Mouse (Mus musculus) embryonic facial prominence, embryonic 11.5 days (tissue): Measurements from ENCODE around the gene Igsf6. TPM values are rescaled to one million over a fixed set of nuclear protein-coding genes. Genes with fewer than 3 reads are reported as not detected.

Source experiments
- ATAC-seq: fragments of 200-750 bp; cut with Nextera tagmentation; replicated peaks from 2 replicates; pipeline ENCODE4 v1.8.0; 2017; ENCODE audit warnings: low read depth; ENCODE audit not compliant: insufficient number of reproducible peaks, low FRiP score, low TSS enrichment
- DNase-seq: peaks from one replicate; pipeline ENCODE4 v3.0.0-alpha.2; 2015; ENCODE audit warnings: low spot score
- H3K27ac ChIP-seq: fragments of 300-500 bp; sonication (generic); replicated peaks from 2 replicates; pipeline ENCODE4 v1.5.1; 2014; ENCODE audit warnings: mild to moderate bottlenecking, low read depth, low read length, control low read depth
- H3K27me3 ChIP-seq: fragments of 300-500 bp; sonication (generic); 2 replicates; pipeline ENCODE4 v1.6.1; 2014; ENCODE audit warnings: mild to moderate bottlenecking, low read length, moderate library complexity, mixed read lengths; ENCODE audit not compliant: control insufficient read depth, insufficient read depth
- H3K36me3 ChIP-seq: fragments of 300-500 bp; sonication (generic); replicated peaks from 2 replicates; pipeline ENCODE4 v1.6.1; 2014; ENCODE audit warnings: low read depth, mild to moderate bottlenecking, low read length, moderate library complexity, mixed read lengths; ENCODE audit not compliant: control insufficient read depth, insufficient read depth
- H3K4me1 ChIP-seq: fragments of 300-500 bp; sonication (generic); 2 replicates; pipeline ENCODE4 v1.6.1; 2014; ENCODE audit warnings: low read length, mixed read lengths; ENCODE audit not compliant: control insufficient read depth, insufficient read depth
- H3K4me2 ChIP-seq: fragments of 300-500 bp; sonication (generic); 2 replicates; pipeline ENCODE4 v1.6.1; 2014; ENCODE audit warnings: low read depth, mild to moderate bottlenecking, control low read depth, low read length, moderate library complexity
- H3K4me3 ChIP-seq: fragments of 300-500 bp; sonication (generic); 2 replicates; pipeline ENCODE4 v1.5.1; 2014; ENCODE audit warnings: low read depth, low read length, control low read depth
- H3K9ac ChIP-seq: fragments of 300-500 bp; sonication (generic); replicated peaks from 2 replicates; pipeline ENCODE4 v1.6.1; 2014; ENCODE audit warnings: mild to moderate bottlenecking, control low read depth, low read length
- H3K9me3 ChIP-seq: fragments of 300-500 bp; sonication (generic); replicated peaks from 2 replicates; pipeline ENCODE4 v1.6.1; 2016; ENCODE audit warnings: mild to moderate bottlenecking, low read length, inconsistent platforms, mixed read lengths; ENCODE audit not compliant: control insufficient read depth
- WGBS: fragments of 180-500 bp; shearing (Covaris S2); extraction: QIAGEN DNeasy Blood & Tissue Kit; methylation state at CpG from one replicate; pipeline ENCODE4 v1.1.7; 2014; 5-methylcytosine and 5-hydroxymethylcytosine counted together
- polyA plus RNA-seq: library from polyadenylated mRNA; unstranded; fragments of >200 nt; fragmentation: Nextera tagmentation; extraction: Ambion mirVana; gene quantifications from 2 replicates; pipeline ENCODE4 v1.2.1, GENCODE M21; 2014

Igsf6 gene
- polyA plus RNA-seq, 1 experiment from 2014 or later, result 0.70 TPM

DNA sequence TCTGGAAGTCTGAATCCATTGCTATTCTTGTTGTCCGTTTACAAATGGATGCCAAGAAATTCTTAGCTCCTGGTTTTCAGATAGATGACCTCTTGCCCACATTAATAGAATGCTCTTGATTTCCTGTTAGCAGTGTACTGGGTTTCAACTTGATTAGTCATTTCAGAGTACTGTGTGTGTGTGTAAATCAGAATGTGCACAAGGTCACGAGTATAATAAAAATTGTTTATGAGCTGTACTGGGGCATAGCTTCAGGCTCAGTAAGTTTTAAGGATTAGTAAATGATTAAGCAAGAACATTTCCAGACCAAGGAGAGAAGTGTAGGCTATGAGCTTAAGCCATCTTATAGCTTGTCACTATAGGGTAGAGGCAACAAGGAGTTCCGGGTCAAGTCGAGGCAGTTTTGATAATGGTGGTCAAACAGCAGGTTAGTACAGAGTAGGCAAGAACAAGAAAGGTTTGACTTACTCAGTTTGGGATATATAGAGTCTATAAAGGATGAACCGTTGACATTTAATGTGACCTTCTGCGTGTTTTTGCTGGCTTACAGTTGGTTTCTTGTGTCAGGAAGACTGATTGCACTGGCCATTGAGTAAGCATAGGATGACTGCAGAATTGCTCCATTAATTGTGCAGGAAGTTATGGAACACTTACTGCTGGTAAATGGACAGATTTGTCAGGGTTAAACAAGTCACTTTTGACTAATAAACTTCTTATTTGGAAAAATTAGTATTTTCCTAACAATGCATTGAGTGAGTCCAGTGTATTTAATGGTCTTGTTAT is 28.5 kb downstream of the Igsf6 start:
- Histone ChIP-seq H3K9ac (no peak overlapping the region), H3K4me2 (no peak overlapping the region), H3K36me3 (no peaks in the 10 kb centered on the region), H3K4me1 (no peaks in the 10 kb centered on the region), H3K27me3 (no peaks in the 10 kb centered on the region), H3K27ac (no peak overlapping the region), H3K4me3 (no peak overlapping the region), H3K9me3 (no peaks in the 10 kb centered on the region)
- WGBS, result 94% methylated on average over 6 of the region's 6 CpGs
- DNase-seq (no peak), ATAC-seq (no peak)

DNA sequence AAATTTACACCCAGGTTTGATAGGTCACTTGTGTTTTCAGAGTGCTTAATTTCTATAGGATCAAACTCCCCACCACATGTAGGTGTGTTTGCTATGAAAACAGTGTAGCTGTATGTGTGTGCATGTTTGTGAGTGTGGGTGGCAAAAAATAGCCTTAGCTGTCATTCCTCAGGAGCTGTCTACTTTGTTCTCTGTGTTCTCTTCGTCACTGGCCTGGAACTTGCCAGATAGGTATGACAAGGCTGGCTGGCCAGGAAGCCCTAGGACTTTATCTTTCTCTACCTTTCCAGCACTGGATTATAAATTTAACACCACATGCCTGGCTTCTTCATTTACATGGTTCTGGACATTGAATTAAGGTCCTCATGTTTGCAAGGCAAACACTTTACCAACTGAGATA is 30.1 kb downstream of the Igsf6 start:
- Histone ChIP-seq H3K9me3 (no peaks in the 10 kb centered on the region), H3K4me3 (no peak overlapping the region), H3K27me3 (no peaks in the 10 kb centered on the region), H3K4me1 (no peaks in the 10 kb centered on the region), H3K36me3 (no peaks in the 10 kb centered on the region), H3K27ac (no peak overlapping the region), H3K9ac (no peak overlapping the region), H3K4me2 (no peak overlapping the region)
- ATAC-seq (no peak), DNase-seq (no peak)
- WGBS, result 97% methylated on average over 1 of the region's 1 CpGs

DNA sequence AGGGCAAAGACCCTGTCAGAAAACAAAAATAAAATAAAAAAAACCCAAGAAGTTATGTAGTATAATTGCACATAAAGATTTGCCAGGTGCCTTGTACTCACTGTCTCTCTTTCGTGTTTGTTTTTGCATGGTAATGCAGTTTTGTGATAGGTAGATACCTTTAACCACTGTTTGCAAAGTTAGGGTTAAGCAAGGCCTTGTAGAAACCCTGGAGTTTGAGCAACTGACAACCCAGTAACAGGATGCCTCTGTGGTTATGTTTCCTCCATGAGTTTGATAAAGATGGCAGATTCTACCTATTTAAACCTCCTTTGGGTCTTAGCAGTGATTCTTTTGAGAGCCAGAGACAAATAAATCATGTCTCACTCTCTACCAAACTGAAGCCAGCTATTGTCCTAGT is 30.9 kb downstream of the Igsf6 start:
- ATAC-seq (no peak), DNase-seq (no peak)
- H3K4me1 ChIP-seq, result no peaks in the 10 kb centered on the region
- H3K27me3 ChIP-seq, result no peaks in the 10 kb centered on the region
- 90% methylated on average over 1 of the region's 1 CpGs for WGBS
- no peak overlapping the region for H3K4me3 ChIP-seq
- no peak overlapping the region for H3K4me2 ChIP-seq
- no peak overlapping the region for H3K27ac ChIP-seq
- H3K36me3 ChIP-seq, result no peaks in the 10 kb centered on the region
- no peak overlapping the region for H3K9ac ChIP-seq
- H3K9me3 ChIP-seq, result no peaks in the 10 kb centered on the region

DNA sequence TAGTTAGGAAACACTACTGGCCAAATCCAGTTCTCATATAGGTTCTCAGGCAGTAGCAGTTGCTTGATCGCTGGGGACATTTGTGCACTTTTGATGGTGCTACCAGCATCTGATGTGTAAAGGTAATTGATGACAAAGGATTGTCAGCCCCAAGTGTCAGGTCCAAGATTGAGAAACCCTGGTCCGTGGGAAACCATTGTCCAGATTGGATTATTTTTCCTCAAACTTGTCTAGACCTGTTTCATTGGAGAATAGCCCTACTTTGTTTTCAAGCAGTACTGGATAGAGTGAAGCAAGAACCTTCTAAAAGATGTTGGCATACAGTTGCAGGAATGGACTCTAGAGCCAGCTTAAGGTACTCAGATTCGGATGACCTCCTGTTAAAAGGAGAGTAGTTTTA is 31.4 kb downstream of the Igsf6 start:
- H3K36me3 ChIP-seq, result no peaks in the 10 kb centered on the region
- H3K27ac ChIP-seq, result no peak overlapping the region
- no peaks in the 10 kb centered on the region for H3K4me1 ChIP-seq
- ATAC-seq (no peak), DNase-seq (no peak)
- no peak overlapping the region for H3K4me3 ChIP-seq
- 92% methylated on average over 3 of the region's 3 CpGs for WGBS
- H3K27me3 ChIP-seq, result no peaks in the 10 kb centered on the region
- H3K9ac ChIP-seq, result no peak overlapping the region
- H3K4me2 ChIP-seq, result no peak overlapping the region
- H3K9me3 ChIP-seq, result no peaks in the 10 kb centered on the region

DNA sequence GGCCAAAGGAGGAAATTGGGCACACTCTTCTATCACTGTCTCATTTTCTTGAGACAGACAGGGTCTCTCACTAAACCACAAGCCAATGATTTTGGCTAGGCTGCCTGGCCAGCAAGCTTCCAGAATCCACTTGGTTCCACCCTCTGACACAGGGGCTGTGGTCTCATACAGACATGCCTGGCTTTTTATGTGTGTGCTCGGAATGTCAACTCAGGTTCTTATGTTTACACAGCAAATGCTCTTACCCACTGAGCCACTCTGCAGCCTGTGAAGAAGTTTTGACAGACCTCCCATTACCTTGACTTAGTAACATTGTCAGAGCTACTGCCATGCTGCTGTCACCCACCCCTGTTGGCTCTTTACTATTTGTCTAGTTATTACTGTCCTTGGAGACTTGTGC is 32.4 kb downstream of the Igsf6 start:
- Histone ChIP-seq H3K27me3 (no peaks in the 10 kb centered on the region), H3K4me2 (no peak overlapping the region), H3K36me3 (no peaks in the 10 kb centered on the region), H3K9me3 (no peaks in the 10 kb centered on the region), H3K27ac (no peak overlapping the region), H3K4me1 (no peaks in the 10 kb centered on the region), H3K9ac (no peak overlapping the region), H3K4me3 (no peak overlapping the region)
- DNase-seq, result no peak
- no peak for ATAC-seq
- WGBS, result 88% methylated on average over 1 of the region's 1 CpGs

DNA sequence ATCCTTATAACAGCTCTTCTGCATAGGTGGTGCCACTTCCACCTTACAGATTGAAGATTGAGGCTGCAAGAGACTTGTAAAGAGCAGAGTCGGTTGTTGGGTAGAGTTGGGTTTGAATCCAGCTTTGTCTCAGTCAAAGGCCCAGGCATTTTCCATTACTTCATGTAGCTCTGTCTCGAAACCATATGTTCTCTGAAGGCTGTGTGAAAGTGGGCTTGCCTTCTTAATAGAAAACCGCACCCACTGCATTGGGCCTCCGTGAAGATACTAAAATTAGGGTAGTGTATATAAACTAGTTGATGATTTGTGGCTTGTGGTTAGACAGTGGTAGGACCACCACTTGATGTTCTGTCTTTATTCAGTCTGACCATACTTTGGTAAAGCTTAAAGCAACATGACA is 33.8 kb downstream of the Igsf6 start:
- no peaks in the 10 kb centered on the region for H3K4me1 ChIP-seq
- H3K9me3 ChIP-seq, result no peaks in the 10 kb centered on the region
- H3K27me3 ChIP-seq, result no peaks in the 10 kb centered on the region
- H3K4me3 ChIP-seq, result no peak overlapping the region
- no peak overlapping the region for H3K4me2 ChIP-seq
- H3K9ac ChIP-seq, result no peak overlapping the region
- DNase-seq, result no peak
- no peak for ATAC-seq
- H3K36me3 ChIP-seq, result no peaks in the 10 kb centered on the region
- WGBS, result 89% methylated on average over 4 of the region's 4 CpGs
- no peak overlapping the region for H3K27ac ChIP-seq

DNA sequence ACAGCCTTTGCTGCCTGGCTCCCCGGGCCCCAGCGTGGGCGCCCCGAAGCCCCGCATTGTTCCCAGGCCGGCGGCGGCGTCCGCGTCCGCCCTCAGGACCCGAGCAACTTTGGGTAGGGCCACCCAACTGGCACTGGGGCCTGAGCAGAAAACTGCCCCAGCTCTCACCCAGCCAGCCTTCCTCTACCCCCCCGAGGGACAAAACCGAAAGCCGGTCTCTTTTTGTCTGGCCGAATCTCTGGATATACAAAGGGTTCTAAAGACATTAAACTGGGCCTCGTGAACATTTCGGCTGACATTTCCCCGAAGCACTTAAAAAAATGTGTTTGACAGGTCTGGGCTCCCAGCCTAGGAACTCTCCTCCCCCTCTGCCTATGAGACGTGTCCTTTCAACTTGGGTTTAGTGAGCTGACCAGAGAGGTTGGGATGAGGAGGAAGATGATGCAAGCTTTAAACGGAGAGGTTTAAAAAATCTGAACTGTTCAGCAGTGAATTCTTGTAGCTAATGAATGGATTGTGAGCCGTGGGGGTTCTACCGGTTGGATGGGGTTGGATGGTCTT is 39.1 kb downstream of the Igsf6 start:
- H3K4me3 ChIP-seq, result peak overlapping the region; percentile 98
- WGBS, result under 1% methylated on average over 24 of the region's 24 CpGs

DNA sequence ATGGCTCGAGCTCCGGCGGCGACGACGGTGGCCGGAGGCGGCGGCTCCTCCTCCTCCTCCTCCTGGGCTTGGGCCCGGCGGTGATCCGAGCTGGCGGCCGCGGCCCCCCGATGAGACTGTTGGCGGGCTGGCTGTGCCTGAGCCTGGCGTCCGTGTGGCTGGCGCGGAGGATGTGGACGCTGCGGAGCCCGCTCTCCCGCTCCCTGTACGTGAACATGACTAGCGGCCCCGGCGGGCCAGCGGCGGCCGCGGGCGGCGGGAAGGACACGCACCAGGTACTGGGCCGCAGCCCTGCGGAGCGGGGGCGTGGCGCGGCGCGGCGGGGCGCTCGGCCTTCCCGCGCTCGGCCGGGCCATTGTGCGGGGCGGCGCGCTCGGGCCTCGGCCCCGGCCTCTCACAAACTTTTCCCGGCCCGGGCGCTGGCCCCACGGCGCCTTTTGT is 39.7 kb downstream of the Igsf6 start:
- Histone ChIP-seq H3K9ac (peak overlapping the region; percentile 100), H3K9me3 (no peaks in the 10 kb centered on the region), H3K4me1 (no peaks in the 10 kb centered on the region), H3K36me3 (no peaks in the 10 kb centered on the region), H3K4me2 (peak overlapping the region; percentile 60), H3K27me3 (no peaks in the 10 kb centered on the region), H3K27ac (peak overlapping the region; percentile 97), H3K4me3 (peak overlapping the region; percentile 98)
- peak; percentile 69 for DNase-seq
- peak; percentile 84 for ATAC-seq
- under 1% methylated on average over 54 of the region's 63 CpGs for WGBS

More for the DNA sequence above, 39.1 kb downstream of the Igsf6 start:
- H3K27me3 ChIP-seq, result no peaks in the 10 kb centered on the region
- no peaks in the 10 kb centered on the region for H3K36me3 ChIP-seq
- H3K4me2 ChIP-seq, result peak overlapping the region; percentile 60
- H3K4me1 ChIP-seq, result no peaks in the 10 kb centered on the region
- peak overlapping the region; percentile 100 for H3K9ac ChIP-seq
- H3K27ac ChIP-seq, result peak overlapping the region; percentile 97
- H3K9me3 ChIP-seq, result no peaks in the 10 kb centered on the region
- peak; percentile 21 for ATAC-seq
- peak; percentile 53 for DNase-seq
